Mouse (Mus musculus) activated CD4-positive, CD25-positive, alpha-beta regulatory T cell, adult 4 months (primary cell): ENCODE results near the gene Mex3a. TPM values are rescaled to one million over a fixed set of nuclear protein-coding genes. Genes with fewer than 3 reads are reported as not detected.

ENCODE experiments used
- ATAC-seq: one replicate; pipeline ENCODE4 v1.8.0; 2017
- polyA plus RNA-seq, 2 experiments: library from polyadenylated mRNA; unstranded; fragments of 100-300 nt; shearing (Covaris generic); gene quantifications; one replicate each; pipeline ENCODE4 v1.2.1; 2017

Gene Mex3a
- polyA plus RNA-seq, 2 experiments from 2014 or later = 0.10 to 0.81 TPM

DNA sequence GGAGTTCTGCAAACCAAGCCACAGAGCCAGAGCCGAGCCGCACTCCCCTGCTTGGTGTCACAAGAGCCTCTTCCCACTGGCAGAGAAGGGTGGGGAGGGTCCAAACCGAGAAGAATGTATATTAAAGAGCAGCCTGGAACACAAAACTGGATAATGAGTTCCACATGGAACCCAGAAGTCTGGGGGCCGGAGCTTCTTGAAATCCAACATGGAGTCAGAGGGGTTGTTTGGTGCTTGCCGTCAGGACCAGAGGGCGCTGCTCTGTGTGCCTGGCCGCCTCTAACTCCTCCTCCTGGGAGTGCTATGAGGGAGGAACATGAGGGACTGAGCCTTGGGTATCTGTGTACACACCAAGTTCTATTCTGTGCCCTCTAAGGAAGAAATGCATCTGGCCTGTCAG, 26.4 kb upstream of the Mex3a start:
- no peak for ATAC-seq

DNA sequence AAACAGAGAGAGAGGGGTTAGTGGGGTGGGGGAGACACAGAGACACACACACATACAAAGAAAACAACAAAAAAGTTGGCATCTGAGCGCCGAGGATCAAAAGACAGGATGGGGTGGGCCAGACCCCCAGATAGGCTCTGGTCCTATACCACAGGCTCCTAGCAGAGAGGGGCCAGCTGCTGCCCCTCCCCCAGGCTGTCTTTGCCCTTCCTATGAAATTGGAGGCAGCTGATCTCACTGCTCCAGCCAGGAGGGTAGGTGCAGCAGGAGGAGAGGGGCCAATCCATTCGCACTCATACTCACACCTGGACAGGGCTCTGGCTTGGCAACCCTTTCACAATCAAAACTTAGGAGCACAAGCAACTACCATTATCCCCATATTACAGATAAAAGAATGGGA, 22.9 kb upstream of the Mex3a start:
- no peak for ATAC-seq

DNA sequence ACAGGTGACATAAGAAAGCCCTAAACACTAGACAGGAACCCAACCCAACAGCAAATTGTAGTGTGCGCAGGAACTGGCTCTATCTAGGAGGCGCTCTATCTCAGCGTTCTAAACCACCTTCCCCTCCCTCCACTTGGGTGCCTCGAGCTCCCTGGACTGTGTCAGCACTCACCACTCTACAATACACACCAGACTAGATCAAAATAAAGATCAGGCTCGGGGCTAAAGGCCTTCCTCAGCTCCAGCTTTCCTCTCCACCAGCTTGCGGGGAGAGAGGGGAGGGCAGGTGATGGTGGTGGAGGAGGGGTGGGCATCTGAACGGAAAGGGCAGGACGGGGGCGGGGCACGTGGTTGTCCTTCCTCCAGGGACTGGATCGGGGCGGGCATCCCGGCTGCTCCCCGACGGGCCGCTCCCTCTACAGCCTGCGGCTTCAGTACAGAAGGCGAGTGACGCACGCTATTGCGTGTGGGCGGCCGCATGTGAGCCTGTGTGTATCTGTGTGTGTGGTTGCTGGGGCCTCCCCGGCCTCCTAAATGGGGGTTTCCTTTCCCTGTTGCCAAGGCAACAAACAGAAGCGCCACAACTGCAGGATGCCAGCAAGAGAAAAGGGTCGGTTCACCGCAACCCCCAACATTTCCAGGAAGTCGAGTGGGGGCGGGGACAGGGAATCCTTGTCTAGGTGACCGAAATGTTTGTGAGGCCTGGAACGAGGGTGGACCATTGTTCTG, 22.3 kb upstream of the Mex3a start, which contains the start of gene Lmna:
TSS of gene Lmna (minus strand) at position 265 of the 729 bp plus-strand sequence.
- peak; percentile 91 for ATAC-seq

DNA sequence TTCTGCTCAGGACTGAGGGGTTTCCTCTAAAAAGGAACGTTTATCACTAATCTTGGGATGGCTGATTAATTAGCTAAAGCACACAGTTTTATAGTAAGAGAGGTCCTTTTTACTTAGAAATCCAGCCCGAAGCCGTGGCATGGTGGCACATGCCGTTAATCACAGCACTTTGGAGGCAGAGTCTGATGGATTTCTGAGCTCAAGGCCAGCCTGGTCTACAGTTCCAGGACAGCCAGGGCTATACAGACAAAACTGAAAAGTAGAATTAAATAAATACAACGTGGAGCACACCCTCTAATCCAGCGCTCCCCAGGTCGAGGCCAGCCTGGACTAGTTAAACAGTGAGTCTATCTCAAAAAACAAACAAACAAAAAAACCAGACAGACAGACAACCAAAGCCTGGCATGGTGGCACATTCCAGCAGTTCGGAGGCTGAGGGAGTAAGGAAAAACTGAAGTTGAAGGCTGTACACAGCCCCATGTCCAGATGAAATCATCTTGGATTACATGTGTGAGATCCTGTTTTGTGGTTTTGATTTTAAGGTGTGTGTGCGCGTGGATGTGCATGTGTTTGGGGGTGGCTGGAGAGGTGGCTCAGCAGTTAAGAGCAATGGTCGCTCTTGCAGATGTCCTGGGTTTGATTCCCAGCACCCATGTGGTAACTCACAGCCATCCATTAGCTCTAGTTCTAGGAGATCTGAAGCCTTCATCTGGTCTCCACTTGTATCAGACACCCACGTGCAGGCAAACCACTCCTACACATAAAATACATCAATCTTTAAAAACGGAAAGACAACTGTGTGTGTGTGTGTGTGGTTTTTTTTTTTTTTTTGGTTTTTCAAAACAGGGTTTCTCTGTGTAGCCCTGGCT, 21.5 kb upstream of the Mex3a start:
- ATAC-seq = no peak

DNA sequence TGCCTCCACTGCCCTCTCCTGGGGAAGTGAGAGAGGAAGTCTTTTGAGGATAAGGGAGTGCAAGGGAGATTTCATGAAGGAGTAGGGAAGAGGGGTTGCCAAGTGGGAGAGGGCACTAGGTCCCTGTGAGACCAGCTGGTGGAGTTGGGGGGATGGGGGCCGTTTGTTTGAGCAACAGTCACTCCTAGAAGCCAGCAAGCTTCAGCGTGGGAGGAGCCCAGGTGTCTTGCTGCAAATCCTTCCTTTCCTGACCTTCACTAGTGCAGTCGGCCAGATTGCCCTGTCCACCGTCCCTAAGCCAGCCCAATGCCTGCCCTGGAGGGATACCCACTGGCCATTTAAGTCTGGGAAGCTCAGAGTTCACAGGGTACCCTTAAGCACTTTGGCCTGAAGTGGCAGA, 20.6 kb upstream of the Mex3a start:
- ATAC-seq = no peak

DNA sequence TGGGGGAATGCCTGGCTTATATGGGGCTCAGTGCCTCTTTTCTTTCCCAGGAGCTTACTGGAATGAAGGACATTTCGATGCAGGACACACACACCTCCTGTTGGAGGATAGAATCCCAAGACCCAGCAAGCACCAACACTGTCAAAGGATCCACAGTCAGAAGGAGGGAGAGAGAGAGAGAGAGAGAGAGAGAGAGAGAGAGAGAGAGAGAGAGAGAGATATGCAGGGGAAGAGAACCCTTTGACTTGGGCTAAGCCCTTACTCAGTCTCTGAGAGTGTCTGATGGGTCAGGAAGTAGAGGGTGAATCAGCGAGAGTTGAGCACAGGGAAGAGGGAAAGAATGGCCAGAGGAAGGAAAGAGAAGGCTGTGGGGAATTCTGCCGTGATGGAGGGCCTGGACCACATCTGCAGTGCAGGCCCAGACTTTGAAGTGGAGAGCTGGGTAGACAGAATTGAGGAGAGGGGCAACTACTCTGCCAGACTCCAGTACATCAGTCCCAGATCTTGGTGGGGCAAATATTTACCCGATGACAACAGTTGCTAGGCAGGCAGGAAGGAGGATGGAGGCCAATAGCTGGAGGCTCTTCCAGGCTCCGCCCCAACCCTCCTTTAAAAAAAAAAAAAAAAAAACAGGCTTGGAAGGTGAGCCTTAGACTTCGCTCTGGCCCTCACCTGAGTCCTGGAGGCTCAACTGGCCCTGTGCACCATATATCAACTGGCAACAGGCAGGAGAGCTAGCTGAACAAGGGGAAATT, 19.9 kb upstream of the Mex3a start:
- ATAC-seq = no peak

DNA sequence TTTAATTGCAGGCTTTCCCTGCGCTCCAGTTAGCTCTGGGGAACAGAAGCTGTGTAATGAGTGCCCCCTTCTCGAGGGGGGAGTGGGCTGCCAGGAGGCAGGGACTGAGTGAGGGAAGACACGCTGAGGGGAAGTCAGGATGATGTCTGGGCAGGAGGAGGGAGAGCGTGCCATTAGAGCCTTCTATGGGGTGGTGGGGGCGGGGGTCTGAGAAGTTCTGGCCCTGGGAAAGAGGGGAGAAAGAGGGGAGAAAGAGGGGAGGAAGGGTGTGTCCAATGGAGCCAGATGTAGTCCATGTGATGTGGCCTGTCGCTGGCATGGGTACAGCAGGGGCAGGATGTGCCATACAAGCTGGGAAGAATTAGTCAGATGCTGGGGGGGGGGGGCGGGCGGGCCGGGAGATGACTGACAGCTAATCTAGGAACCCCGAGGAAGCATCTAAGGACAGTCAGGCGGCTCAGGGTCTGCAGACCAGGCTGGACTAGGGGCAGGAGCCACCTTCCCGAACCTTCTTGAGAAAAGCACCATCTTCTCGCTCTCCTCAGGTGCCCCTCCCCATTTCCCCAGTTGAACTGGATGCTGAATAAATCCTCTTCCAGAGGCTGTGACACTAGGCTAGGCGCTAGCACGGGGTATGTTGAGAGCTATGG, 19.2 kb upstream of the Mex3a start:
- ATAC-seq = no peak

DNA sequence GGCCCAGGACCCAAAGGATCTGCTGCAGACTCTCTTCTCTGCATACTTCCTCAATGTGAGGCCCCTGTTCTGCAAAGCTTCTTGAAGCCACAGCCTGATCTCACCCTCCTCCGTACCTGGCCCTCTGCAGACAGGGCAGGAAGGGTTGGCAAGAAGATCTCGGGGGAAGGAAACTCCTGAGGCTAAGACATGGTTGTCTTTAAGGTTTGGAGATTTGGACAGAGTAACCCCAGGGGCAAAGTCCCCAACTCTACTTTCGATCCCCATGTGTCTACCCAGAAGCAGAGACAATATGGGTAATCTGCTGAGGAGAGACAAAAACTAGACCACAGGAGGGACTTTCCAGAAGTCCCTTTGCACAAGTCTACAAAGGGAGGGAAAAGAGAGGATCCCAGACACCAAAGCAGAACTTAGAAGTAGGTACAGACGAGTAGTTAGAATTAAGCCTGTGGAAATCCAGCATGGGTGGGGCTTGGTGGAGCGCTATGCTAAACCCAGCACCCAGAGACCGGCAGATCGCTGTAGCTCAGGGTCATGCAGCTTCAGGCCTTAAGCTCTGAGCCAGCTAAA, 18.6 kb upstream of the Mex3a start:
- ATAC-seq = peak; percentile 8

DNA sequence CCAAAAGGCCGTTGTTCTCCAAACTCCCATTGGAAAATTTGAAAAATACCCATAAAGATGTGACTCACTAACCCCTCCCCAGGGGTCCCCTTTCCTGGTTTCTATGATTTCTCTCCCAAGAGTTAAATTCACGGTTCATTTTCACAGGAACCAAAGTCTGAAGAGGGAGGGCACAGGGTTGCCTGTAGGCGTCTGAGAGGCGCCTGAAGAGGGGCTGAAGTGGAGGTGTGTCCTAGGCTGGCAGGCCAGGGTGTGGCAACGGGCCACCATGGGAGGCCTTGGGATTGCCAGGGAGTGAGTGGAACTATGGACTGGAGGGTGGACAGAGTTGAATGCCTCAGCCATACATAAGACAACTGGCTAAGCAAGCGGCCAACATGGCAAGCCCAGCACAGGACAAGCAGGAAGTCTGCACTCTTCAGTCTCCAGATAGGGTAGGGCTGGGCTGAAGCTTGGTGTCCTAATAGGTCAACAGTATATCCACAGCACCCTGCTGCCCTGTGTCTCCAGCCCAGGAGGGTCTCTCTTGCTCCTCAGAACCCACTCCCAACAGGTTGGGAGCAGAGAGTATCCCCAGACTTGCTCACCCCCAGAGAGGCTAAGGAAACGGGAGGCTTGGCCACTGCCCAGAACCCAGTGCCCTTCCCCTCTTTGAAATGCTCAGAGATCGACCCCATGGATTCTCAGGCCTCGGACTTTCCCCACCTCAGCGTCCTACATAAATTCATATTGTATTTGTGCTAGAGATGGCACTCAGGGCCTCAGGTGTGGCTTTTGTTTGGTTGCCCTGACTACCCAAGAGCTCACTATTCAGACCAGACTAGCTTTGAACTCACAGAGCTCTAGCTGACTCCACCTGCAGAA, 17.7 kb upstream of the Mex3a start:
- no peak for ATAC-seq

DNA sequence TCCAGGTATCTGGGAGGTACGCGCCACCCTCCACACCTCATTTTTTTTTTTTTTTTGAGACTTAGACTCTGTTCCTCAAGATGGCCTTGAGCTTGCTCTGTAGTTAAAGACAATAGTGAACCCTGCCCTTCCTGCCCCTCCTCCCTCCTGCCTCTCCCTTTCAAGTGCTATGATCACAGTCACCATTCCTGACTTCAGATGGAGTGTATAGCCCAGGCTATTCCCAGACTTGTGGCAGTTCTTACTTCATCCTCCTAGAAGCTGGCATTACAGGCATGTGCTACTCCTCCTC, 17.2 kb upstream of the Mex3a start:
- ATAC-seq = no peak

DNA sequence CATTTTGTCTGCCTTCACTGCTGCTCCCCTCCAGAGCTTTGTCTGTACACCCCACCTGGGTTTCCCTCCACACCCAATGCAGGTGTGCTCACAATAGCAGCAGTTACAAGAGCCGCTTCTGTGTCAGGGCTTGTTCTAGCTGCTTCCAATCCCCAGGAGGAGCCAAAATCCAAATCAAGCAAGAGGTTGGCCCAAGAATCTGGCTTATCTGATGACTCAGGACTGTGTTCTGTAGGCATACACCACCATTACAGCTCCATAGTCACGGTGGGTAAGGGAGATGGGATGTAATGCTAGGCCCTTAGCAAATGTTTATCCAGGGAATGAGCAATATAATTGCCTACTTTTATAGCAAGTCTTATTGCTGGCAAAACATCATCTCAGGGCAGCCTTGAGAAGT, 15.8 kb upstream of the Mex3a start:
- no peak for ATAC-seq

DNA sequence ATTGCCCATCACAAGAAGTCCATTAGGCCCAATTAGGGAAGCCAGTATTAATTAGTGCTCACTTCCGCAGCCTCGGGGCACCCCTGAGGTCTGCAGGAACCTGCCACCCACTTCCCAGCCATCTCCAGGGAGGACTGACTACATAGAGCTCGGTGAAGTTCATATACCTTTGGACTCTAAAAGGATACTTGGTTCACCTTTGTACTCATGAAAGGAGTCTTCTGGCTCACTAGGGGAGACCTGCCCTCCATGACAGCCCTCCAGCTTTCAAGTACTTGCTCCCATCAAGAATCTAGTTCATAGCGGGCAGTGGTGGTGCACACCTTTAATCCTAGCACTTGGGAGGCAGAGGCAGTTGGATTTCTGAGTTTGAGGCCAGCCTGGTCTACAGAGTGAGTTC, 13.8 kb upstream of the Mex3a start:
- no peak for ATAC-seq

DNA sequence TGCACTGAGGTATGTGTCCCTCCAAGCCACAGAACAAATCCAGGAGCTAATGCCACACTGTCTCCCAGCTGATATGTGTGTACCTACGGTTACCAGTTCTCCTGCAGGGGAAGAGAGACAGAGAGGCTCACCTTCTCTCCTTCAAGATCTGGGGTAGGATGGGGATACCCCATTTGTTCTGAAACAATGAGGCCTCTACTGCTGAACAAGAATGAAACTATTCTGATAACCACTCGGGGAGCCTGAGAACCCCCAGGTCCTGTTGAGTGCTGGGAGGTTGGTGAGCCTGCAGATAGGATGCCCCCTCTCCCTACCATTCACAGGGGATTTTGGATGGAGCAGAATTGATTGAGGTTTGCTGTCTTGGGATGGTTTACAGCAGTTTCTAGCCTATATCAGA, 12.1 kb upstream of the Mex3a start:
- ATAC-seq = no peak

DNA sequence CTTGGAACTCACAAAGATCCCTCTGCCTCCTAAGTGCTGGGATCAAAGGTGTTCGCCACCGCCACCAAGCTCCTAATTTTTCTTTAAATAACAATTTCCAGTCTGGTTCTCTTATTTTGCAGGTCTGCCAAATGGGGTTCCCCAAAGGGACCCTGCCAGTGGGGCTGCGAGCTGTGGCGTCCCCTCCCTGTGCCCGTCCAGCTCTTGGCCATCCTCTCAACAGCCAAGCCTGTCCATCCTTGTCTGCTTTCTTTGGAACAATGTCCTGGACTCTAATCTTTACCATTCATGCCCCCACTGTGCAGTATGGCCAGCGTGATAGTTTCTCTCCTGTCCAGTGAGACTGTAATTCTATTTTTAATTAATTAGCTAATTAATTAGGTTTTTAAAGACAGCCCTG, 11.0 kb upstream of the Mex3a start:
- no peak for ATAC-seq

DNA sequence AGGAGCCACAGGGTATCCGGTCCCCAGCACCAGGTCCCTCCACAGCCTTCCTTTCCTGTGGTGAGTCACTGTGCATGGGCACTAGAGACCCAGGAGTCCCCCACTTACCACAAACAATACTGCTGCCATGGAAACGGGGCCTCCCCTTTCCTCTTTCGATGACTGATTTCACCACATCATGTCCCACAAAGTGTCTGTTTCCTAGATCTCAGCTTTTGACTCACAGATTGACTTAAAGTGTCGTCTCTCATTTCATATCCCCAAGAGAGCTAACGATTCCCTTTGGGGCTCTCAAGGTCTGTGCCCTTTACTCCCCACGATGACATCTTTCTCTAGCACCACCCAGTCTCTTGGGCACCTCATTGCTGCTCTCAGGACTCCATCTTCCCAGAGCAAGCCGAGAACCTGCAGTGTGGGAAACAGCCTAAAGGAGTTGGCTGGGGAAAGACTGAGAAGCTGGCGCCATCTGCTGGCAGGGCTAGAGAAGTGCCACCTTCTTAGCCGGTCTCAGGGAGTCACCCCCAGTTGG, 10.3 kb upstream of the Mex3a start:
- ATAC-seq = peak; percentile 85

DNA sequence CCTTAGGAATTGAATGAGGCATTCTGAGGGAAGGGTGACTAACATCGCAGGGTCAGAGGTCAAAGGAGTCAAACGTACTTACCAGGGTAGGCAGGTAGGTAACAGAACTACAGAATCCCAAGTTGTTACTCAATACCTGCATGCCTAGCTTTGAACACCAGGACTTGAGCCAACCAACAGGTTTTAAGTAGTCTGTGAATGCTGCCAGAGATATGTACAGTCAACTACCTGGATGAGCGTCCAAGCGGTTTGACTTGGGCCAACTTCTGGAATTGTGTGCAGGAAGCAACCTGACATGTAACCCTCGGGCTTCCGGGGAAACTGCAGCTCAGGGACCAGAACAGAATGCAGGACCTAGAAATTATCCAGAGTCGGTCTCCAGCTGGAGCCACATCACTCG, 9.2 kb upstream of the Mex3a start:
- ATAC-seq = no peak

DNA sequence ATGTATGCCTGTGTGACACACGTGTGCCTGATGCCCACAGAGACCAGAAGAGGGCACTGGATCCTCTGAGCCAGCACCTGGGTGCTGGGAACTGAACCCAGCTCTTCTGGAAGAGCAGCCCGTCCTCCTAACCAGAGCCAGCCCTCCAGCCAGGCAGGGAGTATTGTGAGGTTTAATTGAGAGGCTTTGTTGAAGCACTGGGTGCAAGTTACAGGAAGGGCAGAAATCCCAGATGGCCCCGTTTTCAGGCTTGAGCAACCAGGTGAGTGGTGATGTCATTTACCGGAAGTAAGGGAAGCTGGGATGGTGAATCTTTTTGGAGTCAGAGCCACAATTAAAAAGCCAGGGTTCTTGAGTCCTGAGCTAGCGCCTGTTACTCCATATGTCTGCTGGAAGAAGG, 7.2 kb upstream of the Mex3a start:
- no peak for ATAC-seq

DNA sequence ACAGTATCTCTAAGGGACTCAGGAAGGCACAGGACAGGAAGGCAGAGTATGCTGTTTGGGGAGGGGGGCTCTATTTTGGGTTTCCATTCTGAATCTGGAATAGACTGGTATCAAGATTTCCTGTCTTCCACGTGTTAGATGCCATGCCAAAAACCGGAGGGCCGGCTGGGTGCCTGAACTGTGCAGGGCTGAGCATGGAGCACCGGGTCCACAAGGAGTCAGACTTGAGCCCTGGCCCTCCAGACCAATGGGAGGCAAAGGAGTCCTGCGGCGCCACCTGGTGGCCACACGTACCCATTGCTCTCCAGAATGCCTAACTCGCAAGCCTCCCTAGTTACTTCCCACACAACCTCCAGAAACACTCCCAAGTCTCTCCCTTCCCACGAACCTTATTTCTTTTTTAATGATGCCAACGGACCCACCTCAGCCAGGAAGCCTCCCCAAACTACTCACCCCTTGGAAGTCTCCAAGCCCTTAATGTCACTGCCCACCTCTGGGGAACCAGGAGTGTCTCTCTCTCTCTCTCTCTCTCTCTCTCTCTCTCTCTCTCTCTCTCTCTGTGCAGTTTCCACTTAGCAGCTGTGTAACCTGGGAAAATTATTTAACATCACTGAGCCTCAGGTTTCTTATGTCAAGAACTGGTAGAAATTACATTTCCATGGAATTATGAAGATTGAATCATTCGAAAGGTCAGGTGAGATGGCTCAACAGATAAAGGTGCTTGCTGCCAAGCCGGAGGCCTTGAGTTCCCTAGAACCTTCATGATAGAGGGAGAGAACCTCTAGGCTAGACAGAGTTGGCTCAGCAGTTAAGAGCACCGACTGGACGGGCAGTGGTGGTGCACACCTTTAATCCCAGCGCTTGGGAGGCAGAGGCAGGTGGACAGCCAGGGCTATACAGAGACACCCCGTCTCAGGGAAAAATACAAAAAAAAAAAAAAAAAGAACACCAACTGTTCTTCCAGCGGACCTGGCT, 5.8 kb upstream of the Mex3a start:
- ATAC-seq = peak; percentile 60

DNA sequence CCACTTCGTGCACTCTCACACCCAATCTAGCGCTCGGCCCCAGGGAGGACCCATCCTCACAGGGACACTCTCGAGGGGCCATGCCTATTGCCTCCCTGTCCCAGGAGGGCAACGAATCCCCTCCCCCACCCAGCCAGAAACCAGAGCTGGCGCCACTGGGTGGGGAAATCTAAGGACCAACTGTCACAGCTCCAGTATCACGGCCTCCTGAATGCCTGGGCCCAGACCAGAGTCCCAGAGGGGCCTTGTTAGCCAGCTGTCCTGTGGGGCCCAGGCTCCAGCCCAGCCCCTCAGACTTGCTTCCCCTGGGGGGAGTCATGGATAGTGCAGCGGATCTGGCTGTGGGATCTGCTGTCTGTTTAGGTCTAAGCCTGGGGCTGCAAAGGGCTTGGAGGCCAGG, 4.6 kb upstream of the Mex3a start:
- no peak for ATAC-seq

DNA sequence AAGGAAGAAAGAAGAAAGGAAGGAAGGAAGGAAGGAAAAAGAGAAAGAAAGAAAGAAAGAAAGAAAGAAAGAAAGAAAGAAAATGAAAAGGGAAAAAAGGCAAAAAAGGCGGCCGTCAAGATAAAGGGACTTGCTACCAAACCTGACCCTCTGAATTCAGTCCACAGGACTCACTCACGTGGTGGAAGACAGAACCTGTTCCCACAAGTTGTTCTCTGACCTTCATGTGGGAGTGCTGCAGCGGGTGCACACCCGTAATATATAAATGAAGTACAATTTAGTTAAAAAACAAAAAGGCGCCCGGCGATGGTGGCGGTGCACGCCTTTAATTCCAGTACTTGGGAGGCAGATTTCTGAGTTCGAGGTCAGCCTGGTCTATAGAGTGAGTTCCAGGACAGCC, 3.5 kb upstream of the Mex3a start:
- no peak for ATAC-seq
